8 mouse cellular contexts compared by ENCODE assay signal in the genomic region with DNA sequence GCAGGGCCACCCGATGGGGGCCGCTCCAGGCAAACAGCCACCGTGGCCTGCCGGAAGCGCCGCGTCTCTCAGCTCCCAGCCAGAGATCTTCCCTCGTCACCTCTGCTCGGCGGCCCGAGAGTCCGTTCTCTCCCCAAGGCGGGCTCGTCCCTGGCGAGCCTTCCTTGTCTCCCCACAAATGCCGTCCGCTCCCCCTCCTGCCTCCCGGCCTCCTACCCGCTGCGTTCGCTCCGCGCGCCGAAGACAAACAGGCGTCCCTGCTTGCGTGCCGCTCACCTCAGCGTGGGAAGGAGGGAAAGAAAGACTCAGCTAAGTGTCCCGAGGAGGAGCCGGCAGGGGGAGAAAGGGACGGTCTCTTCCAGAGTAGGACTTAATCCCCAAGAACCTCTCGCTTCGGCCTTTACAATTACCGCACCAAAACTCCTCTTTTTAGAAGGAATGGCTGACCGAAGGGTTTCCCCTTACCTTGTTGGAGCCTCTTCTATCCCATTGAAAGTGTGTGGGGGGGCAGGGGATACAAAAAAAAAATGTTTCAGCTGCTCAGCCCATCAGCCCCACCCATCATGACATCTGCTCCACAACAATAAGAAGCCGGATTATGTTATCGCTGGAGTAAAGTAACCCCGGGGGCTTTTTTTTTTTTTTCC. TPM values are rescaled to one million over a fixed set of nuclear protein-coding genes. Genes with fewer than 3 reads are reported as not detected.
DNase-seq lines count a peak whose midpoint lies in the region; ATAC-seq and TF ChIP-seq lines count a peak whose summit lies in the region.

A gene (minus strand): TSS at position 499 of the 647 bp plus-strand sequence.

- peak; percentile 21; the same call in 1 of the 2 replicates for TF ChIP-seq CTCF in layer of hippocampus, adult 2 months (conservative IDR thresholded peaks at IDR 0.05)
- TF ChIP-seq CTCF in Patski (IDR thresholded peaks at IDR 0.05) = no peak

- DNase-seq in layer of hippocampus, adult 2 months (ENCODE audit: low spot score in 2 of 2) = peak; percentile 26 to 29
- no peak for DNase-seq in layer of hippocampus, adult 9-11 months
- peak; percentile 17 for DNase-seq in Patski (ENCODE audit: low read depth, low spot score)
- DNase-seq in heart, postnatal 36 days = no peak
- DNase-seq in limb, embryonic 14.5 days (ENCODE audit: low spot score) = peak; percentile 6
- DNase-seq in retina, postnatal 1 day = peak; percentile 66
- DNase-seq in cerebellum, adult 9-10 months = no peak

- no peaks in the 10 kb centered on the region for H3K27me3 ChIP-seq in Patski
- H3K27me3 ChIP-seq in limb, embryonic 14.5 days (ENCODE audit: control insufficient read depth, insufficient read depth, low read length) = no peaks in the 10 kb centered on the region

- H3K9me3 ChIP-seq in limb, embryonic 14.5 days (ENCODE audit: control insufficient read depth, low read length) = no peaks in the 10 kb centered on the region

- H3K27ac ChIP-seq in layer of hippocampus, adult 2 months = peak within 1 kb of the TSS; percentile 97
- peak within 1 kb of the TSS; percentile 97 for H3K27ac ChIP-seq in limb, embryonic 14.5 days (replicated peaks; ENCODE audit: low read depth, low read length)

- H3K36me3 ChIP-seq in limb, embryonic 14.5 days (ENCODE audit: control insufficient read depth, insufficient read depth, low read length) = no peaks in the 10 kb centered on the region

- POLR2A ChIA-PET in Patski (lab: Charles Lee) = interaction anchor here (0.8 to 1.5 kb wide), 3 partner anchors 14 to 71 kb away, joined by 3 to 4 read pairs (median 3); no protein-coding TSS in a partner anchor

- ATAC-seq in Patski = peak; percentile 60
- ATAC-seq in erythroid progenitor cell, adult 5-6 weeks (replicated peaks; ENCODE audit: low FRiP score, poor library complexity, severe bottlenecking) = peak; percentile 60
- ATAC-seq in limb, embryonic 14.5 days (ENCODE audit: low FRiP score, low read depth) = peak; percentile 19

- in situ Hi-C loops in Patski (cut with MboI; ENCODE audit: low pct_unique_long_range_greater_than_20kb) = loop anchor here (5.0 kb wide), 1 partner anchor 37 kb away; no protein-coding TSS in a partner anchor

- peak within 1 kb of the TSS; percentile 76 for H3K4me3 ChIP-seq in layer of hippocampus, adult 2 months
- peak within 1 kb of the TSS; percentile 95 for H3K4me3 ChIP-seq in limb, embryonic 14.5 days (replicated peaks; ENCODE audit: low read length)

- WGBS in limb, embryonic 14.5 days = 0% methylated on average over 39 of the region's 39 CpGs

- peak within 1 kb of the TSS; percentile 68 for H3K4me2 ChIP-seq in limb, embryonic 14.5 days (replicated peaks; ENCODE audit: low read depth, low read length, severe bottlenecking)

- CTCF ChIA-PET in Patski (lab: Charles Lee) = interaction anchor here (1.9 to 2.8 kb wide), 2 partner anchors 12 to 15 kb away, joined by 5 to 9 read pairs; no protein-coding TSS in a partner anchor

- intact Hi-C loops in heart, postnatal 36 days (cut with DNase I) = no loop called here

- peak within 1 kb of the TSS; percentile 97 for H3K9ac ChIP-seq in limb, embryonic 14.5 days (ENCODE audit: low read depth, low read length, severe bottlenecking)

- H3K4me1 ChIP-seq in limb, embryonic 14.5 days (ENCODE audit: control insufficient read depth, insufficient read depth, low read length) = 0 out of 2 replicates have a peak, but pooled peaks cover 5% of the 10 kb centered on the region

- no peak for TF ChIP-seq POLR2A in limb, embryonic 14.5 days (IDR thresholded peaks at IDR 0.05; ENCODE audit: borderline replicate concordance, extremely low read depth, insufficient read depth, insufficient read length)

RNA-seq across cellular contexts. Expression of the gene that starts here (rescaled TPM):
- 100 to 1,000 TPM; 196 to 201 TPM for total RNA-seq in layer of hippocampus, adult 2 months (2021)
- 159 TPM for polyA plus RNA-seq in Patski (2021)
- total RNA-seq in erythroid progenitor cell, adult 5-6 weeks (2015; ENCODE audit: low replicate concordance) = 90.1 and 113 TPM in 2 replicates
- 124 and 203 TPM in 2 replicates for total RNA-seq in erythroid progenitor cell, adult 5-6 weeks (2017; ENCODE audit: low replicate concordance)
- total RNA-seq in heart, postnatal 36 days (2021) = 100 to 1,000 TPM; 189 to 213 TPM
- 80.2 and 87.3 TPM in 2 replicates for polyA plus RNA-seq in limb, embryonic 14.5 days (2012; rRNA removed)
- 76.9 and 86.2 TPM in 2 replicates for polyA plus RNA-seq in limb, embryonic 14.5 days (2014; fragmentation: Nextera tagmentation; extraction: Ambion mirVana)

Comparison
In these comparisons a context has a peak if more than half of its experiments do, and no peak if none do; other contexts are left out.
1. DNase-seq: peak in layer of hippocampus, adult 2 months (2 of 2), Patski (single experiment), limb, embryonic 14.5 days (single experiment) and retina, postnatal 1 day (single experiment); none in layer of hippocampus, adult 9-11 months (single experiment), heart, postnatal 36 days (0 of 2) and cerebellum, adult 9-10 months (single experiment).
2. Peak in every context shown above with its lines, with median percentiles within 50 percentile points of each other: ATAC-seq.